Mouse (Mus musculus) intestine, postnatal 0 days (tissue): ENCODE measurements around the gene Adam6b. TPM values are rescaled to one million over a fixed set of nuclear protein-coding genes. Genes with fewer than 3 reads are reported as not detected.
"Not testable (repeated sequence)": the region's sequence is repeated elsewhere in the genome, so short reads cannot be mapped to it uniquely, and the experiment has no call there.

Experiments
- ATAC-seq: fragments of 200-750 bp; cut with Nextera tagmentation; 2 replicates; pipeline ENCODE4 v1.8.0; 2017; ENCODE audit warnings: mild to moderate bottlenecking, moderate TSS enrichment, moderate library complexity
- H3K27ac ChIP-seq: fragments of 300-500 bp; sonication (generic); 2 replicates; pipeline ENCODE4 v1.5.1; 2014; ENCODE audit warnings: mild to moderate bottlenecking, low read depth, low read length, moderate library complexity
- H3K27me3 ChIP-seq: fragments of 300-500 bp; sonication (generic); replicated peaks from 2 replicates; pipeline ENCODE4 v1.6.1; 2014; ENCODE audit warnings: low read length, mixed read lengths; ENCODE audit not compliant: control insufficient read depth, insufficient read depth
- H3K36me3 ChIP-seq: fragments of 300-500 bp; sonication (generic); 2 replicates; pipeline ENCODE4 v1.6.1; 2014; ENCODE audit warnings: mild to moderate bottlenecking, moderate library complexity; ENCODE audit not compliant: control insufficient read depth, insufficient read depth
- H3K4me1 ChIP-seq: fragments of 300-500 bp; sonication (generic); replicated peaks from 2 replicates; pipeline ENCODE4 v1.6.1; 2014; ENCODE audit warnings: antibody characterized with exemption, low read length, mixed read lengths; ENCODE audit not compliant: control insufficient read depth, insufficient read depth
- H3K4me2 ChIP-seq: fragments of 300-500 bp; sonication (generic); replicated peaks from 2 replicates; pipeline ENCODE4 v1.6.1; 2014; ENCODE audit warnings: low read depth, mild to moderate bottlenecking, moderate library complexity
- H3K4me3 ChIP-seq: fragments of 300-500 bp; sonication (generic); 2 replicates; pipeline ENCODE4 v1.5.1; 2014; ENCODE audit warnings: low read depth, low read length
- H3K9ac ChIP-seq: fragments of 300-500 bp; sonication (generic); 2 replicates; pipeline ENCODE4 v1.6.1; 2014; ENCODE audit warnings: mild to moderate bottlenecking, low read depth, low read length
- H3K9me3 ChIP-seq: fragments of 300-500 bp; sonication (generic); 2 replicates; pipeline ENCODE4 v1.6.1; 2016; ENCODE audit warnings: mixed run types; ENCODE audit not compliant: control insufficient read depth
- CTCF ChIP-seq: sonication (generic); IDR thresholded peaks from 2 replicates; pipeline ENCODE4 v1.5.1; 2016; ENCODE audit warnings: low read depth, mild to moderate bottlenecking, control low read depth, antibody characterized with exemption, moderate library complexity
- WGBS: fragments of 180-500 bp; shearing (Covaris S2); extraction: QIAGEN DNeasy Blood & Tissue Kit; methylation state at CpG from one replicate; pipeline ENCODE4 v1.1.7; 2014; 5-methylcytosine and 5-hydroxymethylcytosine counted together
- polyA plus RNA-seq: library from polyadenylated mRNA; unstranded; fragments of >200 nt; fragmentation: Nextera tagmentation; extraction: Ambion mirVana; gene quantifications from 2 replicates; pipeline ENCODE4 v1.2.1, GENCODE M21; 2015

Adam6b gene
- polyA plus RNA-seq = not detected in 2 replicates

DNA sequence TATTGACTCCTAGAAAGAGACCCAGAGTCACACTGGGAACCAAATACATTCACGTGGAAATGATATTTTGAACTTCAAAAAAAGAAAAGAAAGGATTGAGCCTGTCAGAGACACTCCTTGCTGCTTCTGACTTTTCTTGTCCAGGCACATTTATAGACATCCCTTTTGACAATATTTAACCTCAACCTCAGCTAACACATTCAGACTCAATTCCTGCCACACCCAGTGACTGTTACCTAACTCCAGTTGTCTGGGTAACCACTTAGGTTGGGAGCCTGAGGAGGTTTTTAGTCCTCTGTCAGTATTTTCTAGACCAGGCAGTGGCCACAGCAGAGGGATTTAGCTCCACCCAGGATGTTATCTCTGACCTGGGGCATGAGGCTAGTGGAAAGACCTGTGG lies at the start of gene Adam6b:
Gene Adam6b (plus strand): TSS at position 301 of the 400 bp plus-strand sequence.
- not testable (repeated sequence) for ATAC-seq, H3K4me3 ChIP-seq, H3K27me3 ChIP-seq, H3K36me3 ChIP-seq, H3K4me1 ChIP-seq, H3K9me3 ChIP-seq, H3K4me2 ChIP-seq, H3K9ac ChIP-seq, H3K27ac ChIP-seq
- WGBS = no CpG with 5 or more reads among the region's 1 CpGs

DNA sequence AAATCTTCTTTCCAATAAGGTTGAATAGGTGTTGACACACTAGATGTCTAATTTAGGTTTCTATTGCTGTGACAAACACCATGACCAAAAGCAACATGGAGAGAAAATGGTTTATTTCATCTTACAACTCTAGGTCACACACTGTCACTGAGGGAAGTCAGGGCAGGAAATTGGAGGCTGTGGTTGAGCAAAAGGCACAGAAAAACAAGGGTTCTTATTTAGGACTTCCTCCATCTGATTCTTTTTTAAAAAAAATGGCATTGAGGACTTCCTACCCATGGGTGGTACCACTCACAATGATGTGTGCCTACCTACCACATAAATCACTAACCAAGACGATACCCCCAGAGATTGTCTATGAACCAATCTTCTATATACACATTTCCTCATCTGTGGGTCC lies 43.2 kb upstream of the Adam6b start:
- Histone ChIP-seq H3K9ac (no peak overlapping the region), H3K4me2 (no peak overlapping the region), H3K4me3 (no peak overlapping the region), H3K9me3 (no peaks in the 10 kb centered on the region), H3K4me1 (no peaks in the 10 kb centered on the region), H3K27ac (no peak overlapping the region), H3K36me3 (no peaks in the 10 kb centered on the region), H3K27me3 (no peaks in the 10 kb centered on the region)
- no peak for ATAC-seq
- TF ChIP-seq CTCF = no peak
- 79% methylated on average over 1 of the region's 1 CpGs for WGBS

DNA sequence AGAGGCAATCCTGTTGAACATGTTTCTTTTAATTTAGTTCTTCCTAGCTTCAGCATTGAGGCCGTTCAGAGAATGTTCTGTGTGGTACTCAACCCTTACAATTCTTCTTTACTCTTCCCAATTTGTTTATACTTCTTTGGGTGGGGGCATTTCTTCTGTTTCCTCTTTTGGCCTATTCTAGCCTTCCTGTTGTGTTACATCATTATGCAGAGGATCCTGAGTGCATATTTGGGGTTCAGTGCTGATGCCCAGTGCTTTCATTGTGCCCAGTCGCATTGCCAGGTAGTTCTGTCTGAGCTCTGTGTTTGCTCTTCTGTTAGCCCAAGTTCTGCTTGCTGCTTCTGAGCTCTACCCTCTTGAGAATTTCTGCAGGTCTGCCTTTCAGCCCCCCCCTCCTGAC lies 13.1 kb upstream of the Adam6b start:
- no peak overlapping the region for H3K9ac ChIP-seq
- H3K4me3 ChIP-seq = no peak overlapping the region
- ATAC-seq = no peak
- H3K4me2 ChIP-seq = no peak overlapping the region
- H3K27me3 ChIP-seq = no peaks in the 10 kb centered on the region
- no peaks in the 10 kb centered on the region for H3K4me1 ChIP-seq
- no peak overlapping the region for H3K27ac ChIP-seq
- TF ChIP-seq CTCF = no peak
- no peaks in the 10 kb centered on the region for H3K36me3 ChIP-seq
- 75% methylated on average over 2 of the region's 2 CpGs for WGBS
- H3K9me3 ChIP-seq = no peaks in the 10 kb centered on the region

DNA sequence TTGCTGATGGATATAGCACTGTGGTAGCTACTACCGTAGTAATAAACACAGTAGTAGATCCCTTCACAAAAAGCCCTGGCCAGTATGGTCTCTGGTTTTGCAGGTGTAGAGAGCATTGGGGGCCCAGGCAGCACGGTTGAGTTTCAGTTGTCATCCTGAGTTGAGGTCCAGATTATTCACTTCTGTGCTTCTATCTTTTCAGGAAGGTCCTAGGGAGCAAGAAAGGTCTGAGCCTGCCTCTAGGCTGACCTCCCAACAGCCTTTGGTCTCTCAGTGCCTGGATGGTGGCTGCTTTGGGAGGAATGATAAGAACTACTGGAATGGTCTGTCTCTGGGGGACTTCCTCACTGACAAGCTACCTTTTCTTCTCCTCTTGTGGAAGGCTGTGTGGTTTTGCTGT lies 7.2 kb upstream of the Adam6b start:
- no peak overlapping the region for H3K4me3 ChIP-seq
- H3K9me3 ChIP-seq = no peaks in the 10 kb centered on the region
- H3K27me3 ChIP-seq = no peaks in the 10 kb centered on the region
- WGBS = 83% methylated on average over 2 of the region's 2 CpGs
- no peaks in the 10 kb centered on the region for H3K36me3 ChIP-seq
- no peak overlapping the region for H3K27ac ChIP-seq
- H3K4me1 ChIP-seq = no peaks in the 10 kb centered on the region
- no peak for TF ChIP-seq CTCF
- H3K9ac ChIP-seq = no peak overlapping the region
- no peak for ATAC-seq
- H3K4me2 ChIP-seq = no peak overlapping the region

DNA sequence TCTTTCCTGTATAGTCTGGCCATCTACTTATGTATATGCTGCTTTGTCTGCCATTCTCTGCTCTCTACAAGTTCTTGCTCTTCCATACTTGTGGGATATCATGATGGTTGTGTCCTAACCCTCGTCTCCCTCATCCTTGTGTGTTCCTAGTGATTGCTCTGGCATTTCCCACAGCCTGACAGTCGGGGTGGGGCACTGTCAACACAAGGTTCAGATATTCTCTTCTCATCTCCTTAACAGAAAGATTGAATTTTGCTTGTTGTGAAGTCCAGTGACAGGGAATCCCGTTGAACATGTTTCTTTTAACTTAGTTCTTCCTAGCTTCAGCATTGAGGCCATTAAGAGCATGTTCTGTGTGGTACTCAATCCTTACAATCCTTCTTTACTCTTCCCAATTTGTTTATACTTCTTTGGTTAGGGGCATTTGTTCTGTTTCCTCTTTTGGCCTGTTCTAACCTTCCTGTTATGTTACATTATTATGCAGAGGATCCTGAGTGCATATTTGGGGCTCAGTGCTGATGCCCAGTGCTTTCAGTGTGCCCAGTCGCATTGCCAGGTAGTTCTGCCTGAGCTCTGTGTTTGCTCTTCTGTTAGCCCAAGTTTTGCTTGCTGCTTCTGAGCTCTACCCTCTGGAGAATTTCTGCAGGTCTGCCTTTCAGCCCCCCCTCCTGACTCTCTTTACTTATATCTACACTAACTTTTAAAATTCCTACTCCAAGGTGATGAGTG lies 6.5 kb upstream of the Adam6b start:
- H3K4me3 ChIP-seq = no peak overlapping the region
- H3K9ac ChIP-seq = no peak overlapping the region
- H3K9me3 ChIP-seq = no peaks in the 10 kb centered on the region
- H3K4me2 ChIP-seq = no peak overlapping the region
- no peak for TF ChIP-seq CTCF
- H3K27me3 ChIP-seq = no peaks in the 10 kb centered on the region
- no peak overlapping the region for H3K27ac ChIP-seq
- no peak for ATAC-seq
- no peaks in the 10 kb centered on the region for H3K36me3 ChIP-seq
- WGBS = 58% methylated on average over 4 of the region's 4 CpGs
- no peaks in the 10 kb centered on the region for H3K4me1 ChIP-seq

DNA sequence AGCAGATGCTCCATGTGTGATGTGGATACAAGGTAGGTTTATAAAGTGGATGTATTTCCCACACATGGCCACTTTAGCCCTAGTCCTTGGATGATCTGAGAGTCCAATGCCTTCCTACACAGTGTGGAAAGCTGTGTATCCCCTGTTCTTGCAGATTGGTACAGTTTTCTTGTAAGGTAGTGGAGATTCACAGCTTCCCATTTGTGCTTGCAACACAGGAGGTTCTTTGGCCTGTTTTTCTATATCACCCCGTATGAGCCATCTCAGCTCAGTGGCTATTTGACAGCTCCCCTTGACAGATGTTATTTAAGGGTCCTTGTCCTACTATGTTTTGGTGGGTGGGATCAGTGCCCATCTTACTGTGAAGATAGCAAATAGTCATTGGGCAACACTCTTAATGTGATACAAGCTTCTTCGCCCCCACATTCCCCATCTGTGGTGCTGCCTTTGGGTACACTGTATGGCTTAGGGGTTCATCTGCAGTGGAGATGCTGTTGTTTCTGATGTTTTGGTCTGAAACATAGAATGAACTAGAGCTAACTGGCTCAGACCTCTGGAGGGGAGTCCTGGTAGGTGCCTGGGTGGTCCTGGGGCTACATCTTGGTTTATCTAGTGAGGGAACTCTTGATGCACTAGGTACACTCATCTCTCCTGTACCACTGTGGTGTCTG lies 5.7 kb upstream of the Adam6b start:
- Histone ChIP-seq H3K4me1 (no peaks in the 10 kb centered on the region), H3K27me3 (no peaks in the 10 kb centered on the region), H3K4me3 (no peak overlapping the region), H3K36me3 (no peaks in the 10 kb centered on the region), H3K27ac (no peak overlapping the region), H3K9me3 (no peaks in the 10 kb centered on the region), H3K4me2 (no peak overlapping the region), H3K9ac (no peak overlapping the region)
- ATAC-seq = no peak
- WGBS = 83% methylated on average over 2 of the region's 2 CpGs
- no peak for TF ChIP-seq CTCF
